Mouse (Mus musculus) small intestine, adult 10 weeks (tissue): ENCODE measurements around the gene Mis18bp1. TPM values are rescaled to one million over a fixed set of nuclear protein-coding genes. Genes with fewer than 3 reads are reported as not detected.

Experiments used
- polyA plus RNA-seq: library from polyadenylated mRNA; stranded (reverse); fragments of 350-450 nt; fragmentation: Illumina TruSeq; extraction: RNeasy Lipid Tissue Mini Kit (QIAGEN cat#74804); gene quantifications from one replicate; pipeline ENCODE4 v1.2.3, GENCODE M21; 2014; ENCODE audit warnings: low replicate concordance

The Mis18bp1 gene
- 28.0 TPM for polyA plus RNA-seq

DNA sequence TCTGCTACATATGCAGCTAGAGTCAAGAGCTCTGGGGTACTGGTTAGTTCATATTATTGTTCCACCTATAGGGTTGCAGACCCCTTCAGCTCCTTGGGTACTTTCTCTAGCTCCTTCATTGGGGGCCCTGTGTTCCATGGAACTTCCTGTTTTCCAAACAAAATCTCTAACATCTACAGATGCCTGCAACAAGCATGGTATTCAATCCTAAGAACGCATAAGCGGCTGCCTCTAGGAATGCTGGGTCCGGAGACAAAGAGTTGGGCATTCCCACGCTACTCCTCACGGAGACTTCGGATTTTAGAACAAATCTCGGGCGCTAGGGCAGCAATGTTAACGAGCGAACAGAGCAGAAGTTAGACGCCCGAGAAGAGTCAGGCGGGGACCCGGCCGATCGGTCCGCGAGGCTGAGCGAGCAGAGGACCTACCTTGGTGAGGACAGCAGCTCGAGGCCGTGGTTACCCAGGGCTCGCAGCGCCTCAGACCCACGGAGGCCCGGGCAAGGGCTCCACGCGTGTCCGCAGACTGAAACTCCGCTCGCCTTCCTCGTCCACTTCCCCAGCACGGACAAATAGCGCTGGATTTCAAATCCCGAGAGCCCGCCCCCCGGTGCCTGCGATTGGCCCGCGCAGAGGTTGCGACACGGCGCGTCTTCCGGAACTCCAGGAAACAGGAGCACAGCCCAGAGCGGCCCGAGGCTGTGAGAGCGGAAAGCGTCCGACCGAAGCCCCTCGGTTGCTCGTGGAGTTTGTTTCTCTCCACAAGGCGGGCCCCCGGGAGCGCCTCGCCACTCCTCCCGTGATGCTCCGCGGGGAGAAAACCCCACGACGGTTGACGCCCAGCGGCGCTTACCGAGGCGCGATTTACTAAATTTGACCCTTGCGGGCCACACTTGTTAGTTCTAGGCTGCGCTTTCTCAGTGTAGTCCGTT, at the start of gene Mis18bp1:
Gene Mis18bp1, minus strand, starts transcription at position 584 of the 931 bp plus-strand sequence.

Other genes with a start within 250 kb of the Mis18bp1 start
- 23.2 TPM for gene Klhl28, start 207.1 kb downstream of the Mis18bp1 start, polyA plus RNA-seq
- gene Togaram1, start 206.8 kb downstream of the Mis18bp1 start, polyA plus RNA-seq, result 39.1 TPM
- 126 TPM for gene Prpf39, start 136.3 kb downstream of the Mis18bp1 start, polyA plus RNA-seq
- 174 TPM for gene Fkbp3, start 98.6 kb downstream of the Mis18bp1 start, polyA plus RNA-seq
- 5.0 TPM for gene Fancm, start 97.0 kb downstream of the Mis18bp1 start, polyA plus RNA-seq
- gene Wdr20rt, start 52.9 kb upstream of the Mis18bp1 start, polyA plus RNA-seq, result not detected